12 mouse cellular contexts compared by ENCODE assay signal in the genomic region with DNA sequence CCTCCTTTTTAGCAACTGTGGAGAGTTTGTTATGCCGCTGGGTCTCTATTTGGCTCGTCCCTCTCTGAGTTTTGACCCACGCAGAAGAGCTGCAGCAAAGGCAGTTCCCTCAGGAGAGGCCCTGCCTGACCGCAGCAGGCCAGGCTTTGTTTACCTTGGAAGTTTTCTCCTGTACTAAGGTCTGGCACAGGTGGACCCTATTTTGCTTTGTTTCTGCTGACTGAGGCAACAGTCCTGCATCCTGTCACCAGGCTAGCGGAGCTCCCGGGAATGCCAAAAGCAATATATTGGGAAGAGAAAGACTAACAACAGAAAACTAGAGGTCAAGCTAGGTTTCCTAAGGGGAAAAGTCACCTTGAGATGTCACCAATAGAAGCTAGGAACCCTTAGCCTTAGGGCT. TPM values are rescaled to one million over a fixed set of nuclear protein-coding genes. Genes with fewer than 3 reads are reported as not detected.
"Had no signal": no experiment of that assay in that cellular context is flagged by ENCODE, and none has a peak within 500 bp of the region (broad histone marks: within the 10 kb centered on the region; RNA-seq: fewer than 3 reads in every experiment).

No protein-coding gene starts in this region.

- H3K4me2 ChIP-seq: limb, embryonic 15.5 days; neural tube, embryonic 13.5 days; stomach, embryonic 15.5 days had no signal

- H3K4me3 ChIP-seq: limb, embryonic 15.5 days; neural tube, embryonic 13.5 days; stomach, embryonic 15.5 days had no signal

- H3K27ac ChIP-seq: kidney, postnatal 0 days; liver, embryonic 14.5 days; neural tube, embryonic 13.5 days; stomach, embryonic 15.5 days had no signal

- H3K27me3 ChIP-seq: limb, embryonic 15.5 days; neural tube, embryonic 13.5 days; stomach, embryonic 15.5 days had no signal

- H3K9ac ChIP-seq: limb, embryonic 15.5 days; liver, embryonic 14.5 days; neural tube, embryonic 13.5 days; stomach, embryonic 15.5 days had no signal

- H3K9me3 ChIP-seq: limb, embryonic 15.5 days; neural tube, embryonic 13.5 days; stomach, embryonic 15.5 days had no signal

- H3K4me1 ChIP-seq: neural tube, embryonic 13.5 days had no signal

- DNase-seq: kidney, postnatal 36 days; layer of hippocampus, adult 9-11 months; layer of hippocampus, postnatal 36 days; midbrain, embryonic 14.5 days; right cerebral cortex, postnatal 14 days; thymus, postnatal 36 days had no signal

- H3K36me3 ChIP-seq: neural tube, embryonic 13.5 days; stomach, embryonic 15.5 days had no signal

RNA-seq across cellular contexts. Expression of a gene that starts 29.8 kb away (rescaled TPM):
- total RNA-seq: megakaryocyte progenitor cell, adult 5-6 weeks had no signal
